Mouse (Mus musculus) CH12.LX (cell line): ENCODE results near the gene Rbbp7. TPM values are rescaled to one million over a fixed set of nuclear protein-coding genes. Genes with fewer than 3 reads are reported as not detected.

ENCODE experiments used
- DNase-seq: peaks from one replicate; pipeline ENCODE4 v3.0.0-alpha.2; 2013; ENCODE audit errors: extremely low read depth
- H3K27ac ChIP-seq: 2 replicates; pipeline ENCODE4 v1.5.1; 2012; ENCODE audit warnings: low read depth, mild to moderate bottlenecking, control low read depth, moderate library complexity; ENCODE audit not compliant: insufficient read depth
- H3K27me3 ChIP-seq: replicated peaks from 2 replicates; pipeline ENCODE3; 2012; ENCODE audit warnings: inconsistent platforms
- H3K36me3 ChIP-seq, 2 experiments: replicated peaks in 1 of 2; 2 replicates each; pipeline versions ENCODE3 to v1.6.1; 2012; ENCODE audit warnings: inconsistent platforms in 1 of 2, low read length in 1 of 2, mild to moderate bottlenecking in 1 of 2, mixed read lengths in 1 of 2, moderate library complexity in 1 of 2; ENCODE audit not compliant: control insufficient read depth in 1 of 2, insufficient read depth in 1 of 2
- H3K4me1 ChIP-seq, 2 experiments: 2 replicates each; pipeline ENCODE4 v1.6.1; 2012; ENCODE audit warnings: inconsistent platforms in 1 of 2, moderate library complexity in 1 of 2; ENCODE audit not compliant: insufficient read depth in 2 of 2, control insufficient read depth in 1 of 2
- H3K4me2 ChIP-seq: 2 replicates; pipeline ENCODE4 v1.6.1; 2012; ENCODE audit warnings: low read depth, mild to moderate bottlenecking, control low read depth; ENCODE audit not compliant: poor library complexity, insufficient read depth, severe bottlenecking
- H3K4me3 ChIP-seq, 3 experiments: fragments of 150-350 bp in 1 of 3; sonication (generic) in 1 of 3; replicated peaks in 1 of 3; 2 replicates each; pipeline versions ENCODE3 to v1.5.1; 2011 to 2012; ENCODE audit warnings: low read depth in 2 of 3, low read length in 2 of 3, mild to moderate bottlenecking in 2 of 3, moderate library complexity in 2 of 3, control low read depth in 1 of 3, improper control_type of control experiment in 1 of 3, inconsistent platforms in 1 of 3, mixed read lengths in 1 of 3; ENCODE audit not compliant: poor library complexity in 1 of 3
- H3K79me2 ChIP-seq: replicated peaks from 2 replicates; pipeline ENCODE4 v1.6.1; 2012; ENCODE audit warnings: mild to moderate bottlenecking, moderate library complexity; ENCODE audit not compliant: control insufficient read depth, poor library complexity, insufficient read depth, severe bottlenecking; ENCODE audit errors: extremely low read depth
- H3K9ac ChIP-seq: 2 replicates; pipeline ENCODE4 v1.6.1; 2012; ENCODE audit warnings: low read depth, mild to moderate bottlenecking, control low read depth, moderate library complexity; ENCODE audit not compliant: insufficient read depth
- H3K9me3 ChIP-seq: replicated peaks from 2 replicates; pipeline ENCODE3; 2012; ENCODE audit warnings: low read length, inconsistent platforms, mixed read lengths
- CHD1 ChIP-seq: IDR thresholded peaks from 2 replicates; pipeline ENCODE4 v1.6.1; 2012; ENCODE audit warnings: low read depth, low read length, improper control_type of control experiment, inconsistent platforms
- CHD2 ChIP-seq: IDR thresholded peaks from 2 replicates; pipeline ENCODE4 v1.6.1; 2011; ENCODE audit warnings: low read length, improper control_type of control experiment
- ELF1 ChIP-seq: IDR thresholded peaks from 2 replicates; pipeline ENCODE4 v1.6.1; 2014; ENCODE audit warnings: low read depth, mild to moderate bottlenecking, inconsistent platforms, low read length, improper control_type of control experiment
- EP300 ChIP-seq: IDR thresholded peaks from 2 replicates; pipeline ENCODE4 v1.6.1; 2011; ENCODE audit warnings: low read length, improper control_type of control experiment
- ETS1 ChIP-seq: conservative IDR thresholded peaks from 2 replicates; pipeline ENCODE4 v1.6.1; 2012; ENCODE audit warnings: low read depth, mild to moderate bottlenecking, inconsistent platforms, low read length, improper control_type of control experiment, moderate library complexity
- GABPA ChIP-seq: IDR thresholded peaks from 2 replicates; pipeline ENCODE4 v1.6.1; 2012; ENCODE audit warnings: low read depth, low read length, improper control_type of control experiment, inconsistent platforms; ENCODE audit not compliant: insufficient replicate concordance
- HCFC1 ChIP-seq: IDR thresholded peaks from 2 replicates; pipeline ENCODE4 v1.6.1; 2012; ENCODE audit warnings: low read depth, mild to moderate bottlenecking, inconsistent platforms, low read length, improper control_type of control experiment
- IRF4 ChIP-seq: IDR thresholded peaks from 2 replicates; pipeline ENCODE4 v1.6.1; 2014; ENCODE audit warnings: low read depth, mild to moderate bottlenecking, inconsistent platforms, low read length, improper control_type of control experiment
- JUN ChIP-seq: IDR thresholded peaks from 2 replicates; pipeline ENCODE4 v1.6.1; 2011; ENCODE audit warnings: low read depth, mild to moderate bottlenecking, low read length, improper control_type of control experiment, moderate library complexity; ENCODE audit not compliant: insufficient read depth
- JUND ChIP-seq: conservative IDR thresholded peaks from 2 replicates; pipeline ENCODE4 v1.6.1; 2011; ENCODE audit warnings: low read depth, low read length, improper control_type of control experiment
- KAT2A ChIP-seq: IDR thresholded peaks from 2 replicates; pipeline ENCODE4 v1.6.1; 2012; ENCODE audit warnings: low read length, improper control_type of control experiment, inconsistent platforms; ENCODE audit not compliant: insufficient replicate concordance
- MAFK ChIP-seq: IDR thresholded peaks from 2 replicates; pipeline ENCODE4 v1.6.1; 2011; ENCODE audit warnings: low read length, improper control_type of control experiment; ENCODE audit not compliant: insufficient replicate concordance
- MAX ChIP-seq: IDR thresholded peaks from 2 replicates; pipeline ENCODE4 v1.6.1; 2011; ENCODE audit warnings: low read length, improper control_type of control experiment
- MAZ ChIP-seq: IDR thresholded peaks from 2 replicates; pipeline ENCODE4 v1.6.1; 2012; ENCODE audit warnings: low read depth, mild to moderate bottlenecking, inconsistent platforms, low read length, improper control_type of control experiment, moderate library complexity
- MXI1 ChIP-seq: IDR thresholded peaks from 2 replicates; pipeline ENCODE4 v1.6.1; 2011; ENCODE audit warnings: mild to moderate bottlenecking, low read depth, low read length, improper control_type of control experiment
- MYC ChIP-seq: IDR thresholded peaks from 2 replicates; pipeline ENCODE4 v1.6.1; 2011; ENCODE audit warnings: low read depth, mild to moderate bottlenecking, improper control_type of control experiment, low read length
- NELFE ChIP-seq: IDR thresholded peaks from 2 replicates; pipeline ENCODE4 v1.6.1; 2011; ENCODE audit warnings: low read depth, low read length, improper control_type of control experiment
- NRF1 ChIP-seq: IDR thresholded peaks from 2 replicates; pipeline ENCODE4 v1.6.1; 2014; ENCODE audit warnings: low read depth, mild to moderate bottlenecking, inconsistent platforms, low read length, improper control_type of control experiment, moderate library complexity
- POLR2AphosphoS2 ChIP-seq: IDR thresholded peaks from 2 replicates; pipeline ENCODE4 v1.6.1; 2011; ENCODE audit warnings: low read depth, low read length, improper control_type of control experiment
- RCOR1 ChIP-seq: conservative IDR thresholded peaks from 2 replicates; pipeline ENCODE4 v1.6.1; 2012; ENCODE audit warnings: low read depth, mild to moderate bottlenecking, inconsistent platforms, low read length, improper control_type of control experiment
- TBP ChIP-seq: conservative IDR thresholded peaks from 2 replicates; pipeline ENCODE4 v1.6.1; 2011; ENCODE audit warnings: low read depth, low read length, improper control_type of control experiment
- TCF12 ChIP-seq: IDR thresholded peaks from 2 replicates; pipeline ENCODE4 v1.6.1; 2014; ENCODE audit warnings: low read depth, mild to moderate bottlenecking, inconsistent platforms, low read length, improper control_type of control experiment
- UBTF ChIP-seq: IDR thresholded peaks from 2 replicates; pipeline ENCODE4 v1.6.1; 2012; ENCODE audit warnings: low read depth, mild to moderate bottlenecking, inconsistent platforms, low read length, improper control_type of control experiment, moderate library complexity
- USF1 ChIP-seq: IDR thresholded peaks from 2 replicates; pipeline ENCODE4 v1.6.1; 2014; ENCODE audit warnings: low read depth, mild to moderate bottlenecking, inconsistent platforms, low read length, improper control_type of control experiment
- USF2 ChIP-seq: conservative IDR thresholded peaks from 2 replicates; pipeline ENCODE4 v1.6.1; 2011; ENCODE audit warnings: low read depth, low read length, improper control_type of control experiment
- ZKSCAN1 ChIP-seq: IDR thresholded peaks from 2 replicates; pipeline ENCODE4 v1.6.1; 2012; ENCODE audit warnings: low read depth, inconsistent platforms, low read length, improper control_type of control experiment, borderline replicate concordance
- ZNF384 ChIP-seq: IDR thresholded peaks from 2 replicates; pipeline ENCODE4 v1.6.1; 2012; ENCODE audit warnings: low read depth, low read length, improper control_type of control experiment, inconsistent platforms
- dilution Hi-C: fragments of 300-500 bp; cut with MboI; formaldehyde crosslinking; loops from 2 replicates; pipeline ENCODE4 v1.14.3; 2020; ENCODE audit warnings: low sequenced_read_pairs; ENCODE audit not compliant: extremely low pct_unique_long_range_greater_than_20kb, extremely low pct_ligation_motif_present
- in situ Hi-C: fragments of 300-500 bp; cut with MboI; formaldehyde crosslinking; loops from 3 replicates; pipeline ENCODE4 v1.14.3; 2019; ENCODE audit warnings: low sequenced_read_pairs, low pct_ligation_motif_present, low pct_unique_long_range_greater_than_20kb, mixed read lengths
- polyA plus RNA-seq: library from polyadenylated mRNA; unstranded; fragments of >175 nt; gene quantifications from 2 replicates; pipeline ENCODE4 v1.2.1, GENCODE M21; 2012; ENCODE audit warnings: low read depth; ENCODE audit not compliant: insufficient read length
- total RNA-seq, 2 experiments: library from RNA; depleted of rRNA; stranded (reverse); fragments of 300-350 nt in 1 of 2; fragments of >200 nt in 1 of 2; gene quantifications; 2 replicates each; pipeline ENCODE4 v1.2.3; 2012 to 2014

The Rbbp7 gene
- total and polyA plus RNA-seq, 3 experiments: 338 to 651 (median 577) TPM

GRCm38 (mm10) chrX:162756058-162756457 lies 4.1 kb upstream of the Rbbp7 start:
- no peak for DNase-seq
- Histone ChIP-seq H3K27me3 (no peaks in the 10 kb centered on the region), H3K4me1 (peaks cover 0 to 8% of the 10 kb centered on the region in 2 experiments; a peak in 2 of 4 replicates), H3K4me3 (no peak overlapping the region), H3K36me3 (no peaks in the 10 kb centered on the region), H3K4me2 (no peak overlapping the region), H3K27ac (no peak overlapping the region), H3K79me2 (peaks cover 7% of the 10 kb centered on the region), H3K9me3 (no peaks in the 10 kb centered on the region), H3K9ac (no peak overlapping the region)
- dilution Hi-C loops (no loop called here), in situ Hi-C loops (no loop called here)
- no peak for TF ChIP-seq MAX
- no peak for TF ChIP-seq ZNF384
- TF ChIP-seq TCF12: no peak
- TF ChIP-seq CHD1: no peak
- no peak for TF ChIP-seq IRF4
- TF ChIP-seq ZKSCAN1: no peak
- TF ChIP-seq USF2: no peak
- TF ChIP-seq MYC: no peak
- TF ChIP-seq ETS1: no peak
- TF ChIP-seq EP300: no peak
- no peak for TF ChIP-seq MAFK
- TF ChIP-seq MAZ: no peak
- TF ChIP-seq NELFE: no peak
- no peak for TF ChIP-seq JUN

GRCm38 (mm10) chrX:162759251-162760114 lies 719 bp upstream of the Rbbp7 start:
- H3K79me2 ChIP-seq: peaks cover 36% of the 10 kb centered on the region
- peak overlapping the region; percentile 46 to 54 (median 53) for H3K4me3 ChIP-seq
- H3K4me2 ChIP-seq: peak overlapping the region; percentile 94
- peak overlapping the region; percentile 96 for H3K27ac ChIP-seq
- in situ Hi-C loops (loop anchor here (10.0 kb wide), 1 partner anchor 45 kb away; no protein-coding TSS in a partner anchor), dilution Hi-C loops (no loop called here)
- H3K4me1 ChIP-seq: peaks cover 2 to 6% of the 10 kb centered on the region in 2 experiments; a peak in 2 of 4 replicates
- peak; percentile 84 for DNase-seq
- peak overlapping the region; percentile 96 for H3K9ac ChIP-seq
- H3K27me3 ChIP-seq: no peaks in the 10 kb centered on the region
- H3K36me3 ChIP-seq: peaks cover 6 to 11% of the 10 kb centered on the region in 2 experiments
- H3K9me3 ChIP-seq: no peaks in the 10 kb centered on the region
- TF ChIP-seq USF1 (no peak), MAFK (peak; percentile 78; the same call in 1 of the 2 replicates), MAZ (peak; percentile 82), KAT2A (no peak), GABPA (no peak), ELF1 (peak; percentile 64), JUND (peak; percentile 38), CHD2 (peak; percentile 60), TCF12 (peak; percentile 94), POLR2AphosphoS2 (no peak), MXI1 (no peak), UBTF (no peak), TBP (0 out of 2 replicates have a peak, but pooled peaks have one; percentile 8), NELFE (0 out of 2 replicates have a peak, but pooled peaks have one; percentile 29), USF2 (no peak), NRF1 (no peak), RCOR1 (peak; percentile 77), EP300 (peak; percentile 90), ZKSCAN1 (no peak), HCFC1 (peak; percentile 23), ETS1 (peak; percentile 81), MAX (0 out of 2 replicates have a peak, but pooled peaks have one; percentile 12), IRF4 (peak; percentile 94), MYC (peak; percentile 46; the same call in 1 of the 2 replicates)
